ENCODE assay signal across 19 mouse cellular contexts in the genomic region with DNA sequence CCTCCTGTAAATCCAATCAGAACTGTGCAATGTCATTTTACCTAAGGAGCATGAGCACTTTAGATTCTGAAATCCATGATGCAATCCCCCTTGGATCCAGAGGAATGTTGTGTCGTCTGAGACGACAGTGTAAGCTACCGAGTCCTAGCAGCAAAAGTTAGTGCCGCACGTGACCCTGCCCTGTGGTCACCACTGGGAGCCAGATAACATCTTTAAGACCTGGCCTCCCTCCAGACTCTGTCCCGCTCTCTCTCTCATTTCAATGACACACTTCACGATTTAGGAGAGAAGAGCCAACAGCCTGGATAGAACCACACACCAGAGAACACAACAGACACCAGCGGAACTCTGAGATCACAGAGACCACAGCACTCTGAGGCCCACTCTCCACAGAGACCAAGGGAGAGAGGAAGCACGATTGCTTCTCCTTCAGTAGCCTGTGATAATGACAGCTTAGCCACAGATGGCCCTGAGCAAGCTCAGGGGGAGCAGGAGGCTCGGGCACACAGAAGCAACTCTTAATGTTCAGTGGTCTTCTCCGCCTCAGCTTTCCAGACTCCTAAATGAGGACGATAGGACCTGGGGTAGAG. TPM values are rescaled to one million over a fixed set of nuclear protein-coding genes. Genes with fewer than 3 reads are reported as not detected.
DNase-seq lines count a peak whose midpoint lies in the region; ATAC-seq lines count a peak whose summit lies in the region.
"Had no signal": no experiment of that assay in that cellular context is flagged by ENCODE, and none has a peak within 500 bp of the region (broad histone marks: within the 10 kb centered on the region; RNA-seq: fewer than 3 reads in every experiment).

No protein-coding gene starts in this region.

- WGBS in kidney, embryonic 16.5 days: 54% methylated on average over 12 of the region's 12 CpGs

- ATAC-seq in kidney, embryonic 16.5 days (ENCODE audit: low FRiP score, low TSS enrichment): no peak
- peak; percentile 65 for ATAC-seq in common myeloid progenitor, adult 5-6 weeks (replicated peaks; ENCODE audit: low read depth, poor library complexity, severe bottlenecking)
- ATAC-seq in frontal cortex, adult (ENCODE audit: low TSS enrichment): no peak
- ATAC-seq: midbrain, embryonic 13.5 days had no signal

- no peak overlapping the region for H3K4me2 ChIP-seq in kidney, embryonic 16.5 days (replicated peaks; ENCODE audit: low read depth, low read length)
- H3K4me2 ChIP-seq: forebrain, embryonic 12.5 days; heart, embryonic 13.5 days; limb, embryonic 15.5 days; midbrain, embryonic 13.5 days had no signal

- H3K9ac ChIP-seq in kidney, embryonic 16.5 days (replicated peaks; ENCODE audit: low read length): no peak overlapping the region
- H3K9ac ChIP-seq: forebrain, embryonic 12.5 days; heart, embryonic 13.5 days; limb, embryonic 15.5 days; midbrain, embryonic 13.5 days had no signal

- H3K9me3 ChIP-seq in kidney, embryonic 16.5 days (ENCODE audit: low read length): no peaks in the 10 kb centered on the region
- H3K9me3 ChIP-seq: forebrain, embryonic 12.5 days; heart, embryonic 13.5 days; limb, embryonic 15.5 days; midbrain, embryonic 13.5 days had no signal

- H3K4me3 ChIP-seq in kidney, embryonic 16.5 days (ENCODE audit: low read length): no peak overlapping the region
- H3K4me3 ChIP-seq: forebrain, embryonic 12.5 days; heart, embryonic 13.5 days; limb, embryonic 15.5 days; midbrain, embryonic 13.5 days had no signal

- no peaks in the 10 kb centered on the region for H3K36me3 ChIP-seq in kidney, embryonic 16.5 days (ENCODE audit: insufficient read depth, low read length)
- H3K36me3 ChIP-seq: forebrain, embryonic 12.5 days; heart, embryonic 13.5 days; limb, embryonic 15.5 days; midbrain, embryonic 13.5 days had no signal

- no peak overlapping the region for H3K27ac ChIP-seq in kidney, embryonic 16.5 days (ENCODE audit: low read length)
- H3K27ac ChIP-seq: forebrain, embryonic 12.5 days; heart, embryonic 13.5 days; limb, embryonic 15.5 days; midbrain, embryonic 13.5 days had no signal

- peaks cover 12% of the 10 kb centered on the region for H3K4me1 ChIP-seq in kidney, embryonic 16.5 days (ENCODE audit: insufficient read depth, low read length)

- H3K27me3 ChIP-seq in kidney, embryonic 16.5 days (ENCODE audit: insufficient read depth, low read length): peaks cover 40% of the 10 kb centered on the region

- DNase-seq in kidney, adult 18-20 months: peak; percentile 36
- peak; percentile 61 for DNase-seq in 3134 (ENCODE audit: extremely low read depth, insufficient read length, low spot score)
- DNase-seq in kidney, postnatal 36 days: peak; percentile 52 to 56
- DNase-seq in frontal cortex, postnatal 14 days (ENCODE audit: low spot score in 2 of 2): no peak
- no peak for DNase-seq in ovary, postnatal 36 days (ENCODE audit: low spot score)
- DNase-seq: cerebellum, postnatal 10 days; embryo, embryonic 11 days; gastrocnemius, postnatal 25 days; heart, postnatal 4 days; layer of hippocampus, postnatal 36 days; lung, postnatal 14 days; right cerebral cortex, adult 18-20 months had no signal

RNA-seq across cellular contexts. Expression of gene St14, which starts 3.7 kb away (rescaled TPM):
- 46.7 and 48.3 TPM in 2 replicates for polyA plus RNA-seq in kidney, embryonic 16.5 days (2015; fragmentation: Nextera tagmentation; extraction: Ambion mirVana)
- total RNA-seq in common myeloid progenitor, adult 5-6 weeks (2017): 3.7 and 12.0 TPM in 2 replicates

Comparison
In these comparisons a context has a peak if more than half of its experiments do, and no peak if none do; other contexts are left out.
1. DNase-seq: peak in kidney, adult 18-20 months (single experiment), 3134 (single experiment) and kidney, postnatal 36 days (2 of 2); none in frontal cortex, postnatal 14 days (0 of 2) and ovary, postnatal 36 days (single experiment).